Mouse (Mus musculus): ENCODE results near the gene Mlxipl.
"Not testable (repeated sequence)": the region's sequence is repeated elsewhere in the genome, so short reads cannot be mapped to it uniquely, and the experiment has no call there.

The Mlxipl gene

DNA sequence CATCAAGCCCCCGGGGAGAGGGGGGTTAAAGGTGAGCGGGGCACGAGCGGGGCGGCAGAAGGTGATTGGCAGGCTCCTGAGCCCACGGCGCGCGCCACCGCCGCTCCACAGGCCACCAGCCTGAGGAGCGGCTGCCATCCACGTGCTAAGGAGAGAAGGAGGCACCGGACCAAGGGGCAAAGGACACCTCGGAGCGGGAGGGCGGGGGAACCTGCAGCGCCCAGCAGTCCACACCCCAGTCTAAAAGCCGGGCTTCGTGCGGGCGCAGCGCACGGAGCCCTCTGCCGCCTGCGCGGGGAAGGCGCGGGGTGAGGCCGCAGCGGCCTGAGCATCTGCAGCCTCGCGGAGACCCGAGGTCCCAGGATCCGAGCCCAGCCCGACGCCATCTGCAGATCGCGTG is at the start of gene Mlxipl:
TSS of gene Mlxipl (plus strand) at position 238 of the 400 bp plus-strand sequence.
- no peak for DNase-seq (ENCODE audit: low spot score)

DNA sequence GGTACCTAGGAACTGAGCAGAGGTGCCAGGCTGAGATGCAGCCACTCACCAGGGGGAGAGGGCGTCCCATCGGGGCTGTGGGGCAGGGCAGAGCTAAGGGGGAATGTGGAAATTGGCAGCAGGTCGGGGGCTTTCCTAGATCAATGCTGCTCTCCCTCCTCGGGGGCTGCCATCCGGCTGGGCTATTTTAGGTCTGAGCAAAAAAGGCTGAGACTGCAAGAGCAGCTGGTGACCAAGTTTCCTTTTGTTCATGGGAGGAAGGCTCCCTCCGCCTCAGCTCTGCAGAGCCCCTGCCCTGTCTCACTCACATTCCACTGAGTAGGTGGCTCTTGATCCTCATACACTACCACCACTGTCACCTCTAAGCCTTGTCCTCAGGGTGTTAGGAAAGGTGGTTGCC is 49.6 kb upstream of the Mlxipl start:
- DNase-seq (ENCODE audit: low spot score), result peak; percentile 6

DNA sequence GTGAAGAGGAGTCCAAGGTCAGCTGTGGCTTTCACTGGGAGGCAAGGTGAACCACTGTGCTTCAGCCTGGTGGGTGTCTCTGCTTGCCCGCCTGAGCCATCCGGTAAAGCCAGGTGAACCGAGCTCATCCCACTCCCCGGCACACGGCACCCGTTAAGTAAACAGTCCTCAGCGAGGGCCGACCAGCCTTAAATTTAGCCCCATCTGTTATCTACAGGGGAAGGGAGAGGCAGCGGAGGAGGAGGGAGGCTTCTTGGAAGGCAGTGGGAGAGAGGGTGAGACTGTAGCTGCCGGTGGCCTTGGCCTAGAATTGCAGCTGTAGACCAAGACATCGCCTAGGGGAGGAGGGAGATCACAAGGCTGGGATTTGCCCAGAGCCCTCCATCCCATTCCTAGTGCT is 48.9 kb upstream of the Mlxipl start:
- DNase-seq (ENCODE audit: low spot score), result peak; percentile 83

- peak; percentile 70 for DNase-seq (ENCODE audit: low spot score)
Observed at GRCm38 (mm10) chr5:135042105-135042788, 47.4 kb upstream of the Mlxipl start.

GRCm38 (mm10) chr5:135044575-135044974 is 45.1 kb upstream of the Mlxipl start:
- DNase-seq (ENCODE audit: low spot score), result no peak

DNA sequence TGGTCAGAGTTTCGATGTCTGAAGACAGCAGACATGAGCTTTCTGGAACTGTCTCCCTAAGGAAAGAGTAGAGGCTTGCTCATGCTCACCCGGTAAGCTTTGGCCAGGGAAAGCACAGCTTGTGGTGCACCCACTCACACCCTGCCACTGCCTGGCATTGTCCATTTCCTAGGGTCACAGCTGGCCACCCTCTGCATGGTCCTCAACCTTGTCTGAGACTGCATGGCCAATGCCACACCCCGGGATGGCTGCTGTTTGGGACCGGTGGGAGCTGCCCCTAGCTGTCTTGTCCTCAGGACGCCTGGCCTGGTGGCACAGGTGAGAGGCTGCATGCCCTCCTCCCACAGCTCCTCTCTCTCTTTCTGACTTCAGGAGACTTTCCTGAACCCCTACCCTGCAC is 41.2 kb upstream of the Mlxipl start:
- no peak for DNase-seq (ENCODE audit: low spot score)

- not testable (repeated sequence) for DNase-seq (ENCODE audit: low spot score)
Observed at GRCm38 (mm10) chr5:135049268-135049667, 40.4 kb upstream of the Mlxipl start.

- DNase-seq (ENCODE audit: low spot score), result no peak
Observed at GRCm38 (mm10) chr5:135053356-135053755, 36.3 kb upstream of the Mlxipl start.

DNA sequence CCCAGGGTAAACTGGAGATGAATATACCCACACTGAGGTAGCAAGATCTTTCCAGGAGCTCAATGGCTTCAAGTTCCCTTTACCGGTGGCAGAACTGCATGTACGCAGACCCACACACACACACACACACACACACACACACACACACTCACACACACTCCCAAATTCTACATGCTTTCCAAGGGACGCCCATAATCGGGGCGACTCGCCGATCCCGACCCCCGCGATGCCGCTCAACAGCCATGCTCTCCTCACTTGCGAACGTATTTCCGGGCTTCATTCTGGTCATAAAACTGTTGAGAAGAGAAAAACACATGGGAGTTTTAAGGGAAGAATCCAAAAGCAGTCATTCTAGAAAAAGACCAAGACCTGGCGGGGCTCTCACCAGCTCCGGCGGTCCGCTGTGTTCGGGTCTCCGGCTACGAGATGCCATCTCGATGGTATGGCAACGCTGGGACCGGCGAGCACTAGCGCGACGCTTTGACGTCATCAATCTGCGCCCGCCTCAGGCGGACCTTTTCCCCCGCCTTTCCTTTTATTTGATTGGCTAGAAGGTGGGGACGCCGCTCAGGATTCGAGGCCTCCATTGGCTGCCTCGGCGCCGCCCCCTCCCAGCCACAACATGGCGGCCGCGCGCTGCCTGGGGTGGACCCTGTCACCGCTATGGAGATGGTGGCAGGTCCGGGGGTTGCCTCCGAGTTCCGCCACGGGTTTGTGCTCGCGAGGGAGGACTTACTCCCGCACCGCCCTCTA is 25.9 kb upstream of the Mlxipl start, which contains the start of gene Dnajc30:
TSS of gene Dnajc30 (plus strand) at position 574 of the 753 bp plus-strand sequence.
- peak; percentile 98 for DNase-seq (ENCODE audit: low spot score)

DNA sequence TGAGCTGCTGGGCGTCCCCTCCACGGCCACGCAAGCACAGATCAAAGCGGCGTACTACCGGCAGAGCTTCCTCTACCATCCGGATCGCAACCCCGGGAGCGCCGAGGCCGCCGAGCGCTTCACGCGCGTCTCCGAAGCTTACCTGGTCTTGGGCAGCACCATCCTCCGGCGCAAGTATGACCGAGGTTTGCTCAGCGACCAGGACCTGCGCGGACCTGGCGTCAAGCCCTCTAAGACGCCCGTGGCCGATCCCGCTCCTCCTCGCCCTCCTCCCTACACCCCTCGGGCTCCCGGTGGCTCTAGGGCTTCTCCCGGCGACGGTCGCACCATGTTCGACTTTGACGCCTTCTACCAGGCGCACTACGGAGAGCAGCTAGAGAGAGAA is 25.3 kb upstream of the Mlxipl start:
- no peak for DNase-seq (ENCODE audit: low spot score)

GRCm38 (mm10) chr5:135064909-135065446 is 24.7 kb upstream of the Mlxipl start, which contains the start of gene Bud23:
Bud23 (minus strand) TSS chr5:135064959.
- DNase-seq (ENCODE audit: low spot score), result not testable (repeated sequence)

- peak; percentile 83 for DNase-seq (ENCODE audit: low spot score)
Observed at GRCm38 (mm10) chr5:135066008-135066407, 23.7 kb upstream of the Mlxipl start.

- no peak for DNase-seq (ENCODE audit: low spot score)
Observed at GRCm38 (mm10) chr5:135070448-135070847, 19.2 kb upstream of the Mlxipl start.

DNA sequence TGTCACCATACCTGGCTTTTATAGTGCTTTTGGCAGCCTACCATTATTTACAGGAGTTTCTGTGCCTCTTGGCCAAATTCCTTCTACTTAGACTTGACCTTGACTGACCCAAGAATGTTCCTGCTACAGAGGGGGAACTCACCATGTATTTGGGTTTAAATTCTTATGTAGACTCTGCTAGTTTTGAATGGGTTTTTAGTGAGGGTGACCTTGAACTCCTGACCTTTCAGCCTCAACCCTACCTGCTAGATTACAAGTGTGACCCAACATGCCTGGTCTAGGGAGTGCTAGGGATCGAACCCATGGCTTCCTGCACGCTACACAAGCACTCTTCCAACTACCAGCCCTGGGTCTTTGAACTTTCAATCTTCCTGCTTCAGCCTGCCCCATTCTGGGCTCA is 17.6 kb upstream of the Mlxipl start:
- no peak for DNase-seq (ENCODE audit: low spot score)

- DNase-seq (ENCODE audit: low spot score), result no peak
Observed at GRCm38 (mm10) chr5:135072720-135073119, 17.0 kb upstream of the Mlxipl start.

DNA sequence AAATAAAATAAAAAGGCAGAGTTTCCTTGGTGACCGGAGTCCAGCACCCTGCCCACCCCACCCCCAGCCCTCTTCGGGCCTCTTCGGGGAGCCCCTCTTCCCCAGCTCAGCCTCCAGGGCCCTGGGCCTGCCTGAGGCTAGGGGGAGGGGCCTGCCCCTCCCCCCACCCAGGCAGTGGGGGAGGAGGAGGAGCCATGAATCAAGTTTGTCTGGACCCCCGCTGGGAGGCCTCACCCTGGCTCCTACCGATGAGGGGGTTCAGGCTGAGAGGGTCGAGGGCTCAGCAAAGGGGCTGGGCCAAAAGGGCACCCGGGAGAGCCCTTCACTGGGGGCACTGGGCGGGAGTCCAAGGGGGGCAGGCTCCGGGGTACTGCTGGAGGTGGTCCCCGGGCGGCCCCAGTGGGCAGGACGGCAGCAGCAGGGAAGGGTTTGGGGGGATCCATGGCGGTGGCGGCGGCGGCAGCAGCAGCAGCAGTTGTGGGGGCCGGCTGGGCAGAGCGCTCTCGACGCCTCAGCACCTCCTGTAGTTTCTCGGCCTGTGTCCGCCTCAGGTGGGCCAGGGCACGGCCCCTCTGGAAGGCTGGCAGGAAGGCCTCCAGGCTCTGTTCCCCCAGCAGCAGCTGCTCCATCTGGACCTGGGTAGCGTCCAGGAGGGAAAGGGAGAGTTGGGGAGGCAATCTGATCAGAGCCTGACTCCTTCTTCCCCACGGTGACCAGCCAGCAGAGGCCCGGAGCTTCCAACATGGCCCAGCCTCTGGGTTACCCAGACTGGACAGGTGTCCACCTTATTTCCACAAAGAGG is 16.1 kb upstream of the Mlxipl start:
- no peak for DNase-seq (ENCODE audit: low spot score)

- DNase-seq (ENCODE audit: low spot score), result no peak
Observed at GRCm38 (mm10) chr5:135075655-135076054, 14.0 kb upstream of the Mlxipl start.

- DNase-seq (ENCODE audit: low spot score), result no peak
Observed at GRCm38 (mm10) chr5:135076368-135076767, 13.3 kb upstream of the Mlxipl start.

DNA sequence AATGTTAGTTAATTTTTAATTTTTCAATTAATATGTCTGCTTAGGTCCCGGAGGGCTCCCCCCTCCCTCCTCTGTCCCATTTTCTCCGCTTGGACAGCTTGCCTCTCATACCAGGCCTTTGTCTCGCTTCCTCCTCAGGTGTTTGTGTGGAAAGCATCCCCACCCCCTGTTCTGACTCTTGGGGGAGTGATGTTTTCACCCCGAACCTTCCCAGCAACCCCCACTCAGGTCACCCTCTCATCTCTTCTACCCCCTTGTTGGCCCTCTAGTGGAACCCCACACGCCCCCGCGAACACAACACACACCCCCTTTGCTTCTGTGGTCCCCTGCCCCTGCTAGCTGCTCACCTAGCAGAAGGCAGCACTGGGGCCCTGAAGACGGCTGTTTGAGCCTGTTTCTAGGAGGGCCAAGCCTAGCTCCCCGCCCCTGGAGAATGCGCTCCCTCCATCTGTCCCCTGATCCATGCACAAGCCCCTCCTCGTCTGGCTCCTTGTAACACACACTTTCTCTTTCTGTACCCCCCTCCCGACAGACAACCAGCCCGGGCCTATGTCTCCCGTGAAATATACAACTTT is 12.7 kb upstream of the Mlxipl start:
- DNase-seq (ENCODE audit: low spot score), result no peak

DNA sequence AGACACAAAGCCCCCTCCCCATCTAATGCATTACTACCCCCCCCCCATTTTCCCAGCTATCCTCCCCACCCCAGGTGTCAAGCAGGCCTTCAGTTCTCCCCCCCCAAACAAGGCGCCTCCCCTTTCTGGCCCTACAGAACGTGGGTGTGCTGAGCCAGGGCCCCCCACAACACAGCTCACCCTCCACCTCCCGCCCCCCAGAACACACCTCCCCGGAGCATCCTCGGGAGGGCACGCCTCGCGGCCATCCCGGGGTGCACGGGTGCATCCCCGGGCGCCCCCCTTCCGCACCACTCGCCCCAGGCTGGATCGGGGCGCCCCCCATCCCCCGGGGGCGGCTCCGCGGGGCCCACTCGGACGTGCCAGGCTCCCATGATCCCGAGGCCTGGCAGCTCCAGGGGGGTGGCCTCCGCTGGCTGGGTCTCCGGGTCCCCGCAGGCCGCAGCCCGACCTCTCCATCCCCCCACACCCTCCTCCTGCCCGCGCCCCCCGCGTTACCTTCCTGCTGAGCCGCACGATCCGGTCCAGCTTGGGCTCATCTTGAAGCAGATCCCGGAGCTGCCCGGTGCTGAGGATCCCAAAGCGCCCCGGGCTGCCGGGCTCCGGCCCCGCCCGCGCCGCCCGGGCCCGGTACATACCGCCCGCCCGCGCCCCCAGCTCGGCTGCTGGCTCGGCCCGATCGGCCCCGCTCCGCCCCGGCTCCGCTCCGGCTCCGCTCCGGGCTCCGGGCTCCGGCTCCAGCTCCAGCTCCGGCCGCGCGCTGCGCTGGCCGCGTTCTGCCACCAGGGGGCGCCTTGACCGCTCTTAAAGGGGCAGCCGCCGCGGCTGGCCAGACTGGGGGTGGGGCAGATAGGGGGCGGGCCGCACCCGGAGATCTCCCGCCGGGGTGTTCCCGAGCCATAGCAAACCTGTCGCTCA is 11.9 kb upstream of the Mlxipl start, which contains the start of gene Vps37d:
TSS of gene Vps37d (minus strand) at position 703 of the 918 bp plus-strand sequence.
- DNase-seq (ENCODE audit: low spot score), result peak; percentile 90

DNA sequence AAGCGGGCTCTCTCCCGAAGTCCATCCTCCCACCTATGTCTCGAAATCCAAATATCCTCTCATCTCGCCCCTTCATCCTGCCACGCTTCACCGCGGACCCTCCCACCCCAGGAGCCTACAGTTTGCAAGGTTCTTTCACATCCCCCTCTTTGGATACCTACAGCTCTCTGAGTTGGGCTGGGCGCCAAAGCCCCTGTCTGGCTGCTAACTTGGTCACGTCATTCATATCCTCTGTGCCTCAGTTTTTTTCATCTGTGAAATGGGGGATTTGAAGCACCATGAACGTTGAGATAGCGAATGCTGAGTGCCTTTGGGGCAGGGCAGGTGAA is 11.2 kb upstream of the Mlxipl start:
- no peak for DNase-seq (ENCODE audit: low spot score)
